Mouse (Mus musculus): Measurements from ENCODE around the gene Cel. TPM values are rescaled to one million over a fixed set of nuclear protein-coding genes. Genes with fewer than 3 reads are reported as not detected.

Cel gene
- polyA plus RNA-seq, 1 experiment from 2014 or later: not detected

DNA sequence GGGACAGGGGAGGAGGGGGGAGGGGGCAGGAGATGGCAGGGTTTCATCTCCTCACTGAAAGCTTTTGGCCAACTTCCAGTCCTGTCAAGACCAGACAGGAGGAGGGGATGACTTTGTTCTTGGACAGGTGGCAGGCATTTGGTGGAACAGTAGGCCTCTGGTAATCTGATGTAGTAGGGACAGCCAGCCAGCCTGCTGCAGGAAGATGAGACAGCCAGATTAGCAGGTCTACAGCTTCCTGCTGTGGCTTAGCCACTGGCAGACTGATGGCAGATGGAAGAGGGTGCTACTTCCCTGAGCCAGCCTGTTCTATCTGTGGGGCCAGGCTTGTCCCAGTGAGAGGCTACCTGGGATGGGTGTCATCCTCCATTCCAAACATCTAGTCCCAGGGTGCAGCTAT lies 17.2 kb downstream of the Cel start:
- ATAC-seq (ENCODE audit: low FRiP score, low TSS enrichment): no peak
- no peak overlapping the region for H3K9ac ChIP-seq (ENCODE audit: low read depth, low read length)
- no peaks in the 10 kb centered on the region for H3K27me3 ChIP-seq (ENCODE audit: control insufficient read depth, insufficient read depth, low read length)
- H3K4me3 ChIP-seq (ENCODE audit: low read length): no peak overlapping the region
- H3K4me1 ChIP-seq (ENCODE audit: control insufficient read depth, insufficient read depth, low read length): no peaks in the 10 kb centered on the region
- peaks cover 65% of the 10 kb centered on the region for H3K36me3 ChIP-seq (ENCODE audit: control insufficient read depth, insufficient read depth, low read length)
- H3K9me3 ChIP-seq (ENCODE audit: control insufficient read depth, low read length): no peaks in the 10 kb centered on the region
- H3K4me2 ChIP-seq (replicated peaks; ENCODE audit: low read depth, low read length): no peak overlapping the region
- no peak overlapping the region for H3K27ac ChIP-seq (ENCODE audit: low read depth, low read length)

DNA sequence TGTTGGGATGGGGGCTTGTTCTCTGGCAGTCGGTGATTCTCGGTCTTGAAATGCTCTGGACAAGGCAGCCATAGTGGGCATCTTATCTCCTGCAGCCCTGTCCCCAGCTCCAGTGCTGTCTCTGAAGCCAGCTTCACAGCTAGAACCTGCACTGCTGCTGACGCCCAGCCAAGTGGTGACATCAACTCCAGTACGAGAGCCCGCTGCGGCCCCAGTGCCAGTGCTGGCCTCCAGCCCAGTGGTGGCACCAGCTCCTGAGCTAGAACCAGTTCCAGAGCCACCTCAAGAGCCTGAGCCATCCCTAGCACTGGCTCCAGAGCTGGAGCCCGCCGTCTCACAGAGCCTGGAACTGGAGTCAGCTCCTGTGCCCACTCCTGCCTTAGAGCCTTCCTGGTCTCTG lies 19.3 kb downstream of the Cel start:
- H3K9me3 ChIP-seq (ENCODE audit: control insufficient read depth, low read length): no peaks in the 10 kb centered on the region
- H3K9ac ChIP-seq (ENCODE audit: low read depth, low read length): no peak overlapping the region
- 96% methylated on average over 8 of the region's 8 CpGs for WGBS
- peaks cover 44% of the 10 kb centered on the region for H3K36me3 ChIP-seq (ENCODE audit: control insufficient read depth, insufficient read depth, low read length)
- no peak overlapping the region for H3K4me2 ChIP-seq (replicated peaks; ENCODE audit: low read depth, low read length)
- H3K4me3 ChIP-seq (ENCODE audit: low read length): no peak overlapping the region
- ATAC-seq (ENCODE audit: low FRiP score, low TSS enrichment): no peak
- H3K27me3 ChIP-seq (ENCODE audit: control insufficient read depth, insufficient read depth, low read length): no peaks in the 10 kb centered on the region
- H3K27ac ChIP-seq (ENCODE audit: low read depth, low read length): no peak overlapping the region
- peaks cover 8% of the 10 kb centered on the region for H3K4me1 ChIP-seq (ENCODE audit: control insufficient read depth, insufficient read depth, low read length)

DNA sequence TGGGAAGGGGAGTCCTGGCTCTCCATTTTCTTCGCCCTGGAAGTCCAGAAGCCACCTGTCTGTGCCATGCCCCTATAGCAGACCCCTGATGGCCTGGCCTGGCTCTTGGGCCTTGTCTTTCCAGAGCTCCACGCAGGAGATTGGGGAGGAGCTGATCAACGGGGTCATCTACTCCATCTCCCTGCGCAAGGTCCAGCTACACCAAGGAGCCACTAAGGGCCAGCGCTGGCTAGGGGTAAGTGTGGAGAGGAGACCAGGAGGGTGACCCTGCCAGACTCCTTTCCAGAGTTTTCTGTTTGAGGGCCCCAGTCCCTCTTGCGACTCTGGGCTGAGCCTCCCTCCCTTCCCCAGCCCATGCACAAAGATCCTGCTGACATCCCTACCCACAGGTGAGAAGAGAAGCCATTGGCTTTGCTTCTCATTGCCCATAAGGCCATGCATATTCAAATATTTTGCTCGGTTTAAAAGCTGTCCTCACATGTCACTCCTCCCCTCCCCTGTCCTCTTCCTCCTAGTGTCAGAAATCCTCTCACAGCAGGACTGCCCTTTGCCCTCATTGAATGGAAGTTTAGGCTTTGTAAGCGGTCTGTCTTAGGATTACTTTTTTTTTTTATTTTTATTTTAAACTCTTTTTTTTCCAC lies 22.5 kb downstream of the Cel start:
- H3K27me3 ChIP-seq (ENCODE audit: control insufficient read depth, insufficient read depth, low read length): no peaks in the 10 kb centered on the region
- no peaks in the 10 kb centered on the region for H3K9me3 ChIP-seq (ENCODE audit: control insufficient read depth, low read length)
- H3K4me3 ChIP-seq (ENCODE audit: low read length): no peak overlapping the region
- H3K4me1 ChIP-seq (ENCODE audit: control insufficient read depth, insufficient read depth, low read length): peaks cover 22% of the 10 kb centered on the region
- H3K4me2 ChIP-seq (replicated peaks; ENCODE audit: low read depth, low read length): no peak overlapping the region
- ATAC-seq (ENCODE audit: low FRiP score, low TSS enrichment): no peak
- H3K9ac ChIP-seq (ENCODE audit: low read depth, low read length): no peak overlapping the region
- 83% methylated on average over 8 of the region's 8 CpGs for WGBS
- peaks cover 30% of the 10 kb centered on the region for H3K36me3 ChIP-seq (ENCODE audit: control insufficient read depth, insufficient read depth, low read length)
- H3K27ac ChIP-seq (ENCODE audit: low read depth, low read length): no peak overlapping the region

DNA sequence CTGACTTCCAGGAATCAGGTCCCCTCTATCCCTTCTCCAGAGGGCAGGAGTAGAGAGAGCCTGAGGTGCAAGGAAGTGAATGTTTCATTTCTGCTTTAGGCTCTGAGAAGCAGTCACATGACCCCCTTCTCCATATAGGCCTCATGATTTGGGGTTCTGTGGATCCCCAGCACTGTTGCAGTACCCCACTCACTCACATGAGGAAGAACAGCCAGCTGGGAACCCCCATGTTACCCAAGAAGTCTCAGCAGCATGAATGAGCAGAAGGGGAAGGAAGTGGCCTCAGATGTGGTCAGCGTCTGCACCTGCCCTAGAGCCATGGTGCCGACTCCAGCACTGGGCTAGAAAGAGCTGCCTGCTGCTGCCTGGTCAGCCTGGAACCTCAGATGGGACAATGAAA lies 23.3 kb downstream of the Cel start:
- no peak for ATAC-seq (ENCODE audit: low FRiP score, low TSS enrichment)
- Histone ChIP-seq H3K27ac (ENCODE audit: low read depth, low read length) (peak overlapping the region; percentile 37; the same call in 1 of the 2 replicates), H3K4me3 (ENCODE audit: low read length) (no peak overlapping the region), H3K4me2 (replicated peaks; ENCODE audit: low read depth, low read length) (no peak overlapping the region), H3K9me3 (ENCODE audit: control insufficient read depth, low read length) (no peaks in the 10 kb centered on the region), H3K27me3 (ENCODE audit: control insufficient read depth, insufficient read depth, low read length) (no peaks in the 10 kb centered on the region), H3K9ac (ENCODE audit: low read depth, low read length) (peak overlapping the region; percentile 18; the same call in 1 of the 2 replicates), H3K4me1 (ENCODE audit: control insufficient read depth, insufficient read depth, low read length) (peaks cover 28% of the 10 kb centered on the region), H3K36me3 (ENCODE audit: control insufficient read depth, insufficient read depth, low read length) (peaks cover 23% of the 10 kb centered on the region)
- 70% methylated on average over 2 of the region's 2 CpGs for WGBS

DNA sequence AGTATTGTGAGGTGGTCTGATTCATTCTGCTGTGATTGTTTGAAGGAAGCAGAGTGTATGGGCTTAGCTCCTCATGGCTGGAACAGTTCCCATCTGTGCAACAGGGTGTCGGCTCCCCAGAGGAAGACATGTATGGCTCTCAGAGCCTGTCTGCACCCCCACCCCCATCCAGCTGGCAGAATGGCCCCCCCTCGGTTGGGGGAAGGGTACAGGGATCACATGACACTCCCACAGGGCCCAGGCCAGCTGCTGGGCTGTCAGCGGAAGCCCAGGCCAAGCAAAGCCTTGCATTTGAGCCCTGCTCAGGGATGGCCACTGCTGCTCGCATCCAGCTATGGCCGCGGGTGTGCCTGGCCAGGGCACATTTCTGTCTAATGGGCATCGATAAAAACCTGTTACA lies 24.0 kb downstream of the Cel start:
- 41% methylated on average over 7 of the region's 7 CpGs for WGBS
- Histone ChIP-seq H3K36me3 (ENCODE audit: control insufficient read depth, insufficient read depth, low read length) (peaks cover 18% of the 10 kb centered on the region), H3K4me3 (ENCODE audit: low read length) (no peak overlapping the region), H3K9ac (ENCODE audit: low read depth, low read length) (peak overlapping the region; percentile 18; the same call in 1 of the 2 replicates), H3K4me2 (replicated peaks; ENCODE audit: low read depth, low read length) (no peak overlapping the region), H3K27ac (ENCODE audit: low read depth, low read length) (peak overlapping the region; percentile 37; the same call in 1 of the 2 replicates), H3K4me1 (ENCODE audit: control insufficient read depth, insufficient read depth, low read length) (peaks cover 31% of the 10 kb centered on the region), H3K9me3 (ENCODE audit: control insufficient read depth, low read length) (no peaks in the 10 kb centered on the region), H3K27me3 (ENCODE audit: control insufficient read depth, insufficient read depth, low read length) (no peaks in the 10 kb centered on the region)
- ATAC-seq (ENCODE audit: low FRiP score, low TSS enrichment): peak; percentile 21; the same call in 1 of the 2 replicates

DNA sequence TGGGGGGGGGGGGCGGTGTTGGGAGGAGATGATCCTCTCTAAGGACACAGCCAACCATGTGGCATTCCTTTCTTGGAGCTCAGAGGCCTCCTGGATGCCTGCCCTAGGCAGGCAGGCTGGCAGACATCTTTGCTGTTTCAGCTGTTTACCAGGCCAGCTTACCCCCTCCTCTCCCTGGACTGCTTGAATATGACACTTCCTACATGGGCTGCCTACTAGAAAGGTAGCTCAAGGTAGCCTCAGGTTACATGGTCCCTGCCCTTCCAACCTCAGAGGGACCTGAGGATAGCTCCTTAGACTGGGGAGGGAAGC lies 24.4 kb downstream of the Cel start:
- no peak overlapping the region for H3K4me3 ChIP-seq (ENCODE audit: low read length)
- ATAC-seq (ENCODE audit: low FRiP score, low TSS enrichment): no peak
- H3K9me3 ChIP-seq (ENCODE audit: control insufficient read depth, low read length): no peaks in the 10 kb centered on the region
- H3K4me2 ChIP-seq (replicated peaks; ENCODE audit: low read depth, low read length): no peak overlapping the region
- H3K9ac ChIP-seq (ENCODE audit: low read depth, low read length): no peak overlapping the region
- H3K4me1 ChIP-seq (ENCODE audit: control insufficient read depth, insufficient read depth, low read length): peaks cover 35% of the 10 kb centered on the region
- WGBS: 75% methylated on average over 1 of the region's 1 CpGs
- peaks cover 14% of the 10 kb centered on the region for H3K36me3 ChIP-seq (ENCODE audit: control insufficient read depth, insufficient read depth, low read length)
- peak overlapping the region; percentile 37; the same call in 1 of the 2 replicates for H3K27ac ChIP-seq (ENCODE audit: low read depth, low read length)
- no peaks in the 10 kb centered on the region for H3K27me3 ChIP-seq (ENCODE audit: control insufficient read depth, insufficient read depth, low read length)

DNA sequence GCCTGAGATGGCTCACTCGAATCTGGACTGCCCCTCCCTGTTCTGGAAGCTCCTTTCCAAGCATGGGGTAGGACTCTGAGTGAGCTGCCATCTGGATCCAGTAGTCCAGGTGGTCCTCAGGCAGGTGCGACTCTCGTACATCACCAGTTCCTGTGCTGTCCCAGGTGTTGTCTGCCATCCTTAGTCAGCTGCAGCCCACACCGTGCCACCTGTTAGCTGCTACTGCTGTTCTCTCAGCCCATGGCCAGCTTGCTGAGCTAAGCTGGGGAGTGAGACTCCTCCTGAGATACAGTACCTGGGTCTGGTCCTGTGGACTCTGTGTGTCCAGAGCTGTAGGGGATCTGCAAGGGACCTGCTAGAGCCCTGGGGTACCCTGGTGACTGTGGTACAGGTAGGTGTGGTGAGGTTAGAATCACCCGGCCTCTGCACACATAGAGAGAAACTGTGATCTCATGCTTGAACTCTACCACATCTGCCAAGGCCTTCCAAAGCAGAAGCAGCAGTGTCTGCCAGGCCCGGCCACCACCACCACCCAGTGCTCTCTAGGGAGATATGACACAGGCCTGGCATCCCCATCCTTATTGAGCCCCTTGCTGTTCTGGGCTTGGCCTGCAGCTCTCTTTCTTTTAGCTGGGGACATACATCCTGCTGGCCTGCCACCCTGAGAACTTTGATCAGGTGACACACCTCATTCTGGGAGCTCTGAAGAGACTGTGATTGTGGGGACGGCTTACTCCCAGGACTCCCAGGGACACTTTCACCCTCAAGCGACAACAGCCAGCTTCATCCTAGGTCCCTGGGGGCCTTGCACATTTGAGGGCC lies 25.0 kb downstream of the Cel start:
- no peak overlapping the region for H3K9ac ChIP-seq (ENCODE audit: low read depth, low read length)
- ATAC-seq (ENCODE audit: low FRiP score, low TSS enrichment): no peak
- peaks cover 36% of the 10 kb centered on the region for H3K4me1 ChIP-seq (ENCODE audit: control insufficient read depth, insufficient read depth, low read length)
- H3K4me3 ChIP-seq (ENCODE audit: low read length): no peak overlapping the region
- H3K4me2 ChIP-seq (replicated peaks; ENCODE audit: low read depth, low read length): no peak overlapping the region
- 81% methylated on average over 8 of the region's 8 CpGs for WGBS
- H3K36me3 ChIP-seq (ENCODE audit: control insufficient read depth, insufficient read depth, low read length): peaks cover 10% of the 10 kb centered on the region
- no peak overlapping the region for H3K27ac ChIP-seq (ENCODE audit: low read depth, low read length)
- no peaks in the 10 kb centered on the region for H3K27me3 ChIP-seq (ENCODE audit: control insufficient read depth, insufficient read depth, low read length)
- H3K9me3 ChIP-seq (ENCODE audit: control insufficient read depth, low read length): no peaks in the 10 kb centered on the region

DNA sequence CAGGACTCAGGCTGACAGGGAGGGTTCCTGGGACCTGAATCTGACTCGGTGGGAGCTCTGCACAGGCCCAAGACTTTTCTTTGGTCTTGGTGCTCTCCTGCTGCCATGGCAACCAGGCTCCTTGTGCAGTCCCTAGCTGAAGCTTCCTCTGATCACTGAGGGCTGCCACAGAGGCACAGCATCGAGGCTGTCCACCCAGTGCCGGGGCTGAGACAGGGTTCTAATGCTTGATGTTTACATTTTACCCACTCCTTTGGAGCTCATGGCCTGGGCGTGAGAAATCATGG lies 25.6 kb downstream of the Cel start:
- H3K27ac ChIP-seq (ENCODE audit: low read depth, low read length): no peak overlapping the region

DNA sequence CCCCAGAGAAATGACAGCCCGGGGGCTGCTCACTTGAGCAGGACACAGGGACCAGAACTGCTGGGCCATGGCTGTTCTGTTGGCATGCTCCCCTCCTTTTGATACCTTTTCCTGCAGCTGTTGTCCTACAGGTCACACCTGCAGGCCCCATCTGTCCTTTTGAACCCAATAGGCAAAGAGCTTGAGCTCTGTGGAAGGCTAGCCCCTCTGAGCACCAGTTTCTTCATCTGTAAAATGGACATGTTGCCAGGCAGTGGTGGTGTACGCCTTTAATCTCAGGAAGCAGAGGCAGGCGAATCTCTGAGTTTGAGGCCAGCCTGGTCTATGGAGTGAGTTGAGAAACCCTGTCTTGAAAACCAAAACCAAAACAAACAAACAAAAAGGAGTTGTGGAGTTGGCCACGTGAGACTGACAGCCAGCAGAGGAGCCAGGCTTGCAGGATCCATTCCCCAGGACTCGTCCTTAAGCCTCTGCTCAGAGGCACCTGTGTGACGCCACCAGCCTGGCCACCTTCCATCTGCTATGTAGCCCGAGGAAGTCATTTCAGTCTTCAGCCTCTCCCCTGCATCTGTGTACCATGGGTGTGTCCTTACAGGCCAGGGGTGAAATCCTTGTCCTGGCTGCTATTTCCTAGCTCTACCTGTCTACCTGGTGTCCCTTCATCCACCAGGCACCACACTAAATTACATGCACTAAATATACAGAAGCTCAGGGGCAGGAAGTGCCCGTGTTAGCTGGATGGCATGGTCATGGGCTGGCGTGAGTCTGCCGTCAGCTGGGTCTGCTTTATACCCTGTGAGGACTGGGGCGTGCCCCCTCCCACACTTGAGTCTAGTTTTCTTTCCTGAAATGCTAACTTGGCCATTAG lies 26.2 kb downstream of the Cel start:
- Histone ChIP-seq H3K27ac (ENCODE audit: low read depth, low read length) (no peak overlapping the region), H3K9me3 (ENCODE audit: control insufficient read depth, low read length) (no peaks in the 10 kb centered on the region), H3K4me1 (ENCODE audit: control insufficient read depth, insufficient read depth, low read length) (peaks cover 47% of the 10 kb centered on the region), H3K27me3 (ENCODE audit: control insufficient read depth, insufficient read depth, low read length) (no peaks in the 10 kb centered on the region), H3K36me3 (ENCODE audit: control insufficient read depth, insufficient read depth, low read length) (peaks cover 1% of the 10 kb centered on the region), H3K4me2 (replicated peaks; ENCODE audit: low read depth, low read length) (no peak overlapping the region), H3K4me3 (ENCODE audit: low read length) (no peak overlapping the region), H3K9ac (ENCODE audit: low read depth, low read length) (no peak overlapping the region)
- ATAC-seq (ENCODE audit: low FRiP score, low TSS enrichment): no peak
- 84% methylated on average over 11 of the region's 11 CpGs for WGBS

More for the DNA sequence above, 25.6 kb downstream of the Cel start:
- Histone ChIP-seq H3K4me1 (ENCODE audit: control insufficient read depth, insufficient read depth, low read length) (peaks cover 41% of the 10 kb centered on the region), H3K9me3 (ENCODE audit: control insufficient read depth, low read length) (no peaks in the 10 kb centered on the region), H3K9ac (ENCODE audit: low read depth, low read length) (no peak overlapping the region), H3K27me3 (ENCODE audit: control insufficient read depth, insufficient read depth, low read length) (no peaks in the 10 kb centered on the region), H3K36me3 (ENCODE audit: control insufficient read depth, insufficient read depth, low read length) (peaks cover 7% of the 10 kb centered on the region), H3K4me2 (replicated peaks; ENCODE audit: low read depth, low read length) (no peak overlapping the region), H3K4me3 (ENCODE audit: low read length) (no peak overlapping the region)
- 50% methylated on average over 4 of the region's 4 CpGs for WGBS
- no peak for ATAC-seq (ENCODE audit: low FRiP score, low TSS enrichment)
